Mouse (Mus musculus): ENCODE data around the gene Il12a. TPM values are rescaled to one million over a fixed set of nuclear protein-coding genes. Genes with fewer than 3 reads are reported as not detected.
A peak's percentile ranks its signal among the peaks of the same experiment; 100 is the strongest.

The Il12a gene
- polyA plus RNA-seq, 1 experiment from 2014 or later = 0.13 TPM

GRCm38 (mm10) chr3:68691100-68691778 lies 795 bp downstream of the Il12a start:
- no peak for ATAC-seq
- no peaks in the 10 kb centered on the region for H3K9me3 ChIP-seq (replicated peaks)
- no peak overlapping the region for H3K4me2 ChIP-seq
- no peak overlapping the region for H3K4me3 ChIP-seq
- H3K9ac ChIP-seq = no peak overlapping the region
- H3K27ac ChIP-seq = no peak overlapping the region
- no peaks in the 10 kb centered on the region for H3K27me3 ChIP-seq
- H3K36me3 ChIP-seq (ENCODE audit: poor library complexity, severe bottlenecking) = no peaks in the 10 kb centered on the region
- H3K4me1 ChIP-seq = peaks cover 4% of the 10 kb centered on the region; the same call in 1 of the 2 replicates
- WGBS = 91% methylated on average over 28 of the region's 28 CpGs

GRCm38 (mm10) chr3:68691938-68692599 lies 1.6 kb downstream of the Il12a start:
- no peak for ATAC-seq

GRCm38 (mm10) chr3:68692600-68693225 lies 2.3 kb downstream of the Il12a start:
- no peaks in the 10 kb centered on the region for H3K27me3 ChIP-seq
- H3K36me3 ChIP-seq (ENCODE audit: poor library complexity, severe bottlenecking) = no peaks in the 10 kb centered on the region
- ATAC-seq = no peak
- peaks cover 4% of the 10 kb centered on the region; the same call in 1 of the 2 replicates for H3K4me1 ChIP-seq
- no peak overlapping the region for H3K27ac ChIP-seq
- H3K4me2 ChIP-seq = no peak overlapping the region
- no peak overlapping the region for H3K9ac ChIP-seq
- H3K9me3 ChIP-seq (replicated peaks) = no peaks in the 10 kb centered on the region
- 79% methylated on average over 11 of the region's 11 CpGs for WGBS
- H3K4me3 ChIP-seq = no peak overlapping the region

More at GRCm38 (mm10) chr3:68691938-68692599, 1.6 kb downstream of the Il12a start:
- 91% methylated on average over 7 of the region's 7 CpGs for WGBS
- Histone ChIP-seq H3K4me2 (no peak overlapping the region), H3K9ac (no peak overlapping the region), H3K9me3 (replicated peaks) (no peaks in the 10 kb centered on the region), H3K36me3 (ENCODE audit: poor library complexity, severe bottlenecking) (no peaks in the 10 kb centered on the region), H3K27me3 (no peaks in the 10 kb centered on the region), H3K4me1 (peaks cover 4% of the 10 kb centered on the region; the same call in 1 of the 2 replicates), H3K4me3 (no peak overlapping the region), H3K27ac (no peak overlapping the region)

GRCm38 (mm10) chr3:68693441-68694048 lies 3.1 kb downstream of the Il12a start:
- peak; percentile 63; the same call in 1 of the 2 replicates for ATAC-seq
- Histone ChIP-seq H3K9ac (no peak overlapping the region), H3K4me2 (no peak overlapping the region), H3K27me3 (no peaks in the 10 kb centered on the region), H3K27ac (no peak overlapping the region), H3K36me3 (ENCODE audit: poor library complexity, severe bottlenecking) (no peaks in the 10 kb centered on the region), H3K4me1 (peaks cover 4% of the 10 kb centered on the region; the same call in 1 of the 2 replicates), H3K4me3 (no peak overlapping the region), H3K9me3 (replicated peaks) (no peaks in the 10 kb centered on the region)
- WGBS = 47% methylated on average over 11 of the region's 11 CpGs

- H3K4me1 ChIP-seq = peaks cover 4% of the 10 kb centered on the region; the same call in 1 of the 2 replicates
- no peak for ATAC-seq
- 96% methylated on average over 5 of the region's 5 CpGs for WGBS
These were observed 4.9 kb downstream of the Il12a start for GRCm38 (mm10) chr3:68695321-68695720.

GRCm38 (mm10) chr3:68696495-68697200 lies 6.2 kb downstream of the Il12a start:
- peaks cover 4% of the 10 kb centered on the region; the same call in 1 of the 2 replicates for H3K4me1 ChIP-seq
- 94% methylated on average over 3 of the region's 3 CpGs for WGBS
- no peak overlapping the region for H3K4me3 ChIP-seq
- H3K4me2 ChIP-seq = no peak overlapping the region
- no peak overlapping the region for H3K9ac ChIP-seq
- no peaks in the 10 kb centered on the region for H3K36me3 ChIP-seq (ENCODE audit: poor library complexity, severe bottlenecking)
- H3K9me3 ChIP-seq (replicated peaks) = no peaks in the 10 kb centered on the region
- no peak overlapping the region for H3K27ac ChIP-seq
- ATAC-seq = no peak
- no peaks in the 10 kb centered on the region for H3K27me3 ChIP-seq

More at GRCm38 (mm10) chr3:68695321-68695720, 4.9 kb downstream of the Il12a start:
- Histone ChIP-seq H3K36me3 (ENCODE audit: poor library complexity, severe bottlenecking) (no peaks in the 10 kb centered on the region), H3K4me2 (no peak overlapping the region), H3K27ac (no peak overlapping the region), H3K27me3 (no peaks in the 10 kb centered on the region), H3K4me3 (no peak overlapping the region), H3K9ac (no peak overlapping the region), H3K9me3 (replicated peaks) (no peaks in the 10 kb centered on the region)

- H3K4me3 ChIP-seq = no peak overlapping the region
- ATAC-seq = no peak
- H3K36me3 ChIP-seq (ENCODE audit: poor library complexity, severe bottlenecking) = no peaks in the 10 kb centered on the region
- no peak overlapping the region for H3K4me2 ChIP-seq
- no peaks in the 10 kb centered on the region; the same call in 1 of the 2 replicates for H3K4me1 ChIP-seq
- H3K27me3 ChIP-seq = no peaks in the 10 kb centered on the region
- H3K27ac ChIP-seq = no peak overlapping the region
- 93% methylated on average over 3 of the region's 3 CpGs for WGBS
- no peak overlapping the region for H3K9ac ChIP-seq
- H3K9me3 ChIP-seq (replicated peaks) = no peaks in the 10 kb centered on the region
These were observed 8.2 kb downstream of the Il12a start for GRCm38 (mm10) chr3:68698601-68699000.

- Histone ChIP-seq H3K4me1 (no peaks in the 10 kb centered on the region), H3K36me3 (ENCODE audit: poor library complexity, severe bottlenecking) (no peaks in the 10 kb centered on the region), H3K27ac (no peak overlapping the region), H3K27me3 (no peaks in the 10 kb centered on the region), H3K9ac (no peak overlapping the region), H3K4me3 (no peak overlapping the region), H3K9me3 (replicated peaks) (no peaks in the 10 kb centered on the region), H3K4me2 (no peak overlapping the region)
- 89% methylated on average over 4 of the region's 4 CpGs for WGBS
- no peak for ATAC-seq
These were observed 9.6 kb downstream of the Il12a start for GRCm38 (mm10) chr3:68700091-68700490.

GRCm38 (mm10) chr3:68706307-68706706 lies 15.9 kb downstream of the Il12a start:
- Histone ChIP-seq H3K4me3 (no peak overlapping the region), H3K9me3 (replicated peaks) (no peaks in the 10 kb centered on the region), H3K9ac (no peak overlapping the region), H3K27ac (no peak overlapping the region), H3K27me3 (no peaks in the 10 kb centered on the region), H3K4me1 (no peaks in the 10 kb centered on the region), H3K4me2 (no peak overlapping the region), H3K36me3 (ENCODE audit: poor library complexity, severe bottlenecking) (no peaks in the 10 kb centered on the region)
- 88% methylated on average over 10 of the region's 10 CpGs for WGBS
- ATAC-seq = no peak

- H3K27me3 ChIP-seq = no peaks in the 10 kb centered on the region
- no peak overlapping the region for H3K9ac ChIP-seq
- 52% methylated on average over 8 of the region's 8 CpGs for WGBS
- no peaks in the 10 kb centered on the region for H3K9me3 ChIP-seq (replicated peaks)
- H3K36me3 ChIP-seq (ENCODE audit: poor library complexity, severe bottlenecking) = no peaks in the 10 kb centered on the region
- no peak overlapping the region for H3K4me3 ChIP-seq
- no peak overlapping the region for H3K4me2 ChIP-seq
- ATAC-seq = no peak
- no peaks in the 10 kb centered on the region for H3K4me1 ChIP-seq
- H3K27ac ChIP-seq = no peak overlapping the region
These were observed 17.8 kb downstream of the Il12a start for GRCm38 (mm10) chr3:68708230-68708629.

- Histone ChIP-seq H3K27ac (no peak overlapping the region), H3K9ac (no peak overlapping the region), H3K9me3 (replicated peaks) (no peaks in the 10 kb centered on the region), H3K36me3 (ENCODE audit: poor library complexity, severe bottlenecking) (no peaks in the 10 kb centered on the region), H3K27me3 (no peaks in the 10 kb centered on the region), H3K4me2 (no peak overlapping the region), H3K4me3 (no peak overlapping the region), H3K4me1 (no peaks in the 10 kb centered on the region)
- ATAC-seq = peak; percentile 74
- 51% methylated on average over 9 of the region's 9 CpGs for WGBS
These were observed 18.9 kb downstream of the Il12a start for GRCm38 (mm10) chr3:68709198-68709797.

Measured in forebrain, embryonic 13.5 days (tissue).